Mouse (Mus musculus): ENCODE measurements around the gene Olfr315. TPM values are rescaled to one million over a fixed set of nuclear protein-coding genes. Genes with fewer than 3 reads are reported as not detected.

The Olfr315 gene
- polyA plus RNA-seq, 1 experiment = not detected

DNA sequence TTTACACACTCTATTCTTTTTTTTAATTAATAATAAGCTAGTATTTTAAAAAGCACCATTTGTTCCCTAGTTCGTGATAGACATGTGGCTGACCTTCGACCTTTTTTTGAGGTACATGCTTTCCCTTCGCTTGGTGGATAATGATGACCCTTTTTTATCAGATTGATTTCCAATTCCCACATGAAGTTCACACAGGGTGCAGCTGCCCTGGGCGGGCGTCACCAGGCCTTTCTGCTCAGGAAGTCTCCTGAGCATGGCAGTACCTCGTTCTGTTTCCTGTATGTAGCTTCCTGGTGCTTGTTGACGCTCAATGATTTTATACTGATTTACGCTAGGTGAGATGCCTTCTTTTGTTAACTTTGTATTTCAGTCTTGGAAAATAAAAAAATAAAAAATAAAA lies 15.4 kb downstream of the Olfr315 start:
- no peak for DNase-seq
- 65% methylated on average over 8 of the region's 8 CpGs for WGBS
- TF ChIP-seq POLR2A (IDR thresholded peaks at IDR 0.05; ENCODE audit: borderline replicate concordance, extremely low read depth, low read depth, low read length) = no peak
- TF ChIP-seq CTCF (IDR thresholded peaks at IDR 0.05; ENCODE audit: insufficient read depth, low read length) = no peak
- Histone ChIP-seq H3K4me3 (replicated peaks; ENCODE audit: extremely low read depth, low read depth, low read length) (no peak overlapping the region), H3K4me1 (ENCODE audit: control insufficient read depth, insufficient read depth, low read length) (no peaks in the 10 kb centered on the region)

- no peak overlapping the region for H3K4me3 ChIP-seq (replicated peaks; ENCODE audit: extremely low read depth, low read depth, low read length)
- 26% methylated on average over 3 of the region's 3 CpGs for WGBS
- DNase-seq = no peak
- TF ChIP-seq POLR2A (IDR thresholded peaks at IDR 0.05; ENCODE audit: borderline replicate concordance, extremely low read depth, low read depth, low read length) = no peak
- no peak for TF ChIP-seq CTCF (IDR thresholded peaks at IDR 0.05; ENCODE audit: insufficient read depth, low read length)
- no peaks in the 10 kb centered on the region for H3K4me1 ChIP-seq (ENCODE audit: control insufficient read depth, insufficient read depth, low read length)
Measured at GRCm38 (mm10) chr11:58789532-58789931, 16.5 kb downstream of the Olfr315 start.

GRCm38 (mm10) chr11:58790053-58790452 lies 17.1 kb downstream of the Olfr315 start:
- H3K4me1 ChIP-seq (ENCODE audit: control insufficient read depth, insufficient read depth, low read length) = no peaks in the 10 kb centered on the region
- no peak for DNase-seq
- 30% methylated on average over 2 of the region's 2 CpGs for WGBS
- H3K4me3 ChIP-seq (replicated peaks; ENCODE audit: extremely low read depth, low read depth, low read length) = no peak overlapping the region
- TF ChIP-seq POLR2A (IDR thresholded peaks at IDR 0.05; ENCODE audit: borderline replicate concordance, extremely low read depth, low read depth, low read length) (no peak), CTCF (IDR thresholded peaks at IDR 0.05; ENCODE audit: insufficient read depth, low read length) (no peak)

- WGBS = 59% methylated on average over 6 of the region's 6 CpGs
- no peak for DNase-seq
- H3K4me3 ChIP-seq (replicated peaks; ENCODE audit: extremely low read depth, low read depth, low read length) = no peak overlapping the region
- no peak for TF ChIP-seq POLR2A (IDR thresholded peaks at IDR 0.05; ENCODE audit: borderline replicate concordance, extremely low read depth, low read depth, low read length)
- TF ChIP-seq CTCF (IDR thresholded peaks at IDR 0.05; ENCODE audit: insufficient read depth, low read length) = no peak
- no peaks in the 10 kb centered on the region for H3K4me1 ChIP-seq (ENCODE audit: control insufficient read depth, insufficient read depth, low read length)
Measured at GRCm38 (mm10) chr11:58790646-58791045, 17.7 kb downstream of the Olfr315 start.

- 86% methylated on average over 2 of the region's 2 CpGs for WGBS
- no peak overlapping the region for H3K4me3 ChIP-seq (replicated peaks; ENCODE audit: extremely low read depth, low read depth, low read length)
- no peak for TF ChIP-seq CTCF (IDR thresholded peaks at IDR 0.05; ENCODE audit: insufficient read depth, low read length)
- no peak for TF ChIP-seq POLR2A (IDR thresholded peaks at IDR 0.05; ENCODE audit: borderline replicate concordance, extremely low read depth, low read depth, low read length)
- H3K4me1 ChIP-seq (ENCODE audit: control insufficient read depth, insufficient read depth, low read length) = no peaks in the 10 kb centered on the region
- DNase-seq = no peak
Measured at GRCm38 (mm10) chr11:58795856-58796255, 22.9 kb downstream of the Olfr315 start.

- 57% methylated on average over 7 of the region's 7 CpGs for WGBS
- H3K4me3 ChIP-seq (replicated peaks; ENCODE audit: extremely low read depth, low read depth, low read length) = no peak overlapping the region
- TF ChIP-seq POLR2A (IDR thresholded peaks at IDR 0.05; ENCODE audit: borderline replicate concordance, extremely low read depth, low read depth, low read length) (no peak), CTCF (IDR thresholded peaks at IDR 0.05; ENCODE audit: insufficient read depth, low read length) (no peak)
- no peak for DNase-seq
- H3K4me1 ChIP-seq (ENCODE audit: control insufficient read depth, insufficient read depth, low read length) = no peaks in the 10 kb centered on the region
Measured at GRCm38 (mm10) chr11:58796850-58797249, 23.9 kb downstream of the Olfr315 start.

DNA sequence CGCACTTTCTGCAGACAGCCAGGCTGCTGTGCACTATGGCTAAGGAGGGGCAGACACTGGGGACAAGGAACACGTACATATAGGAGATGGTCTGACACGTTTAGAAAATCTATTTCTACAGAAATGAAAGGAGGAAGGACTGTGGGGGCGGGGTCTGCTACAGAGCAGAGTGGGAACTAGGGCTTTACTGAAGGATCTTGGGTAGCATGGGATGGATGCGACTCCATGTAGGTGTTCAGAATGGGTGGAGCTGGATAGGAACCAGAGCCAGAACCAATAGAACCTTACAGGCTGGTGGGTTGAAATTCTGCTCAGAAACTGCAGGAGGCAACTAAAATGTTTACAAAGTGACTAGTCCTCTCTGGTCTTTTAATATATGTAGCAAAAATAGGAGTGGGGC lies 26.8 kb downstream of the Olfr315 start:
- Histone ChIP-seq H3K4me3 (replicated peaks; ENCODE audit: extremely low read depth, low read depth, low read length) (no peak overlapping the region), H3K4me1 (ENCODE audit: control insufficient read depth, insufficient read depth, low read length) (no peaks in the 10 kb centered on the region)
- TF ChIP-seq POLR2A (IDR thresholded peaks at IDR 0.05; ENCODE audit: borderline replicate concordance, extremely low read depth, low read depth, low read length) = no peak
- no peak for TF ChIP-seq CTCF (IDR thresholded peaks at IDR 0.05; ENCODE audit: insufficient read depth, low read length)
- no peak for DNase-seq
- 70% methylated on average over 5 of the region's 5 CpGs for WGBS

GRCm38 (mm10) chr11:58801558-58802228 lies 28.7 kb downstream of the Olfr315 start, which contains the start of gene Fam183b:
Gene Fam183b (minus strand): TSS chr11:58801960.
- no peak for DNase-seq
- TF ChIP-seq POLR2A (IDR thresholded peaks at IDR 0.05; ENCODE audit: borderline replicate concordance, extremely low read depth, low read depth, low read length) (no peak), CTCF (IDR thresholded peaks at IDR 0.05; ENCODE audit: insufficient read depth, low read length) (no peak)
- Histone ChIP-seq H3K4me3 (replicated peaks; ENCODE audit: extremely low read depth, low read depth, low read length) (no peak within 1 kb of the TSS), H3K4me1 (ENCODE audit: control insufficient read depth, insufficient read depth, low read length) (no peaks in the 10 kb centered on the region)
- 22% methylated on average over 14 of the region's 14 CpGs for WGBS

DNA sequence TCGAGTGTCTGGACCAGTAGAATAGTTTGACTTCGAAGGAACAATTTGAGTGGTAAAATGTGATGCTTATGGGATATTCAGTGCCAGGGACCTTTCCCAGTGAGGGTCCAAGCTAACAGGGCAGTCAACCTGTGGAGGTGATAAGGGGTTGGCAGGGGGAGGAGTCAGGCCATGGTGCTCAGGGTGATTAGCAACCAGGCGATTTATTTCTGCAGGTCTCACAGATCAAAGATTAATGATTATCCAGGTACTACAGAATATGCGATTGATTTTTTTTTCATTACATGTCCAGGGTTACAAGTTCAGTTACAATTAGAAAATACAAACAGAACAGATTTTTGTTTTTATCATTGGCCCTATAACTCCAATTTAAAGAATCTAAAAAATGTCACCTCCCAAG lies 30.9 kb downstream of the Olfr315 start:
- 48% methylated on average over 4 of the region's 4 CpGs for WGBS
- DNase-seq = no peak
- no peaks in the 10 kb centered on the region for H3K4me1 ChIP-seq (ENCODE audit: control insufficient read depth, insufficient read depth, low read length)
- no peak overlapping the region for H3K4me3 ChIP-seq (replicated peaks; ENCODE audit: extremely low read depth, low read depth, low read length)
- no peak for TF ChIP-seq POLR2A (IDR thresholded peaks at IDR 0.05; ENCODE audit: borderline replicate concordance, extremely low read depth, low read depth, low read length)
- TF ChIP-seq CTCF (IDR thresholded peaks at IDR 0.05; ENCODE audit: insufficient read depth, low read length) = no peak

DNA sequence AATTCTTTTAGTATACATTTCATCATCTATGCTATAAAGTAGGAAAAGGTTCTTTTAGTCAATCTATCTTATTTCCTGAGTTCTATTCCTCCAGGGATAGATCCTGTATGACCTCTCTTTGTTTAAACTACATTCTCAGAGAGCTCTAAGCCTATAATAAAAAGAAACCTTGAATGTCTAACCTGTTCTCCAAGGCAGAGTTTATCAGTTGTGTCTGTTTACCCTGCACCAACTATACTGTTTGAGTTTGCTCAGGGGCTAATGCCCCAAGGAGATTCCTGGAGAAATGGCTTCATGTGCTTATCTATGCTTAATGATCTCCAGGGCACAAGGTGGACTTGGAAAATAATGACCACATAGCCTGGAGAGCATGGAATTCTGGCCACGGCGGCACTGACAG lies 31.4 kb downstream of the Olfr315 start:
- no peaks in the 10 kb centered on the region for H3K4me1 ChIP-seq (ENCODE audit: control insufficient read depth, insufficient read depth, low read length)
- H3K4me3 ChIP-seq (replicated peaks; ENCODE audit: extremely low read depth, low read depth, low read length) = no peak overlapping the region
- DNase-seq = no peak
- 26% methylated on average over 2 of the region's 2 CpGs for WGBS
- TF ChIP-seq CTCF (IDR thresholded peaks at IDR 0.05; ENCODE audit: insufficient read depth, low read length) (no peak), POLR2A (IDR thresholded peaks at IDR 0.05; ENCODE audit: borderline replicate concordance, extremely low read depth, low read depth, low read length) (no peak)
